Mouse (Mus musculus) MEL-GATA-1-ER (cell line): Measurements from ENCODE around the gene Supt4a.
A peak's percentile ranks its signal among the peaks of the same experiment; 100 is the strongest.

ENCODE experiments used
- DNase-seq: peaks from one replicate; pipeline ENCODE4 v3.0.0-alpha.2; 2012; ENCODE audit warnings: low read depth; ENCODE audit errors: extremely low read depth

Gene Supt4a

DNA sequence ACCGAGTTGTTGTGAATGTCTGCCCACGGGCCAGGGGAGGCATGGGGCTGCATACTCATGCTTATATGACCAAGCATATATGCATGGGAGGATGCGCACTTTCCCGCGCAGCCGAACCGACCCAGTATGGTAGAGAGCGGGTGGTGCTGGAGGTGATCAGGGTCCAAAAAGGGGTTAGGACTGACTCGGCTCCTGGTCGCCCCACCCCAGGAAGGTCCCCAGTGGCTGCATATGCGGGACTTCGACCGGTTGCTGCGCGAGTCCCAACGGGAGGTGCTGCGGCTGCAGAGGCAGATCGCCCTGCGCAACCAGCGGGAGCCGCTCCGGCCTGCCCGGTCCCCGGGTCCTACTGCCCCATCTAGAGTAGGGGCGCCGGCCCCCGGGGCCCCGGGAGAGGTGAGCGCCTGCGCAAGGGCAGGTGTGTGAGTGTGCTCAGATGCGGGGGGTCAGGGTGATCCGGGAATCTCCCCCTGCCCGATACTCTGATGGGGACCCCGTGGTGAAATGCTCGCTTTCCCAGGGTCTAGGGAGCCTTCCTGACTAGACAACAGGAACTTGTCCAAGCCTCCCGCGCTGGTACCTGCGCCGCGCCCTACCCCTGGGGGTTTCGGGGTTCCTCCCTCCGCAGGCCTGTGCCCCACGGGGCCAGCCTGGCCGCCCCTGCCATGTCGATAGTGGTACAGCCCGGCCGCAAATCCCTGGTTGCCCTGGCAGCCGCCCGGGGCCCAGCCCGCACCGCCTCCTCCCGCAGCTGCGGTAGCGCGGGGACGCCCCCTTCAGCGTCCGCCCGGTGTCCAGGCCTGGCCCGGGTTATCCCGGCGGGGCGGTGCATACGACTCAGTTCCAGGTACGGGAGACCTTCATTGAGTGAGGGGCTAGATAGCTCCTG is 26.9 kb downstream of the Supt4a start:
- no peak for DNase-seq

DNA sequence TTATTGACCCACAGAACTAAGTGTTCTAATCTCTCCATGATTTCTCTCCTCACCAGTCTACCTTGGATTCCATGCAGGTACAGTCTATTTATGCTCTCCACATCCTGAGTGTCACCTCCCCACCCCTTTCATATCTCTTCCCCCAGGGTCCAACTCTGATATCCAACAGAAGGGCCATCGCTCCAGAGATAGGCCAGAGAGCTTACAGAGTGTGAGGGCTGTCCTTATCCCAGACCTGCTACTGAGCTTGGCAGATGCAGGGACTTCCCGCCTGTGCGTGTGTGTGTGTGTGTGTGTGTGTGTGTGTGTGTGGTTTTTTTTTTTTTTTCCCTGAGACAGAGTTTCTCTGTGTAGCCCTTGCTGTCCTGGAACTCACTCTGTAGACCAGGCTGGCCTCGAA is 31.4 kb downstream of the Supt4a start:
- DNase-seq: no peak

DNA sequence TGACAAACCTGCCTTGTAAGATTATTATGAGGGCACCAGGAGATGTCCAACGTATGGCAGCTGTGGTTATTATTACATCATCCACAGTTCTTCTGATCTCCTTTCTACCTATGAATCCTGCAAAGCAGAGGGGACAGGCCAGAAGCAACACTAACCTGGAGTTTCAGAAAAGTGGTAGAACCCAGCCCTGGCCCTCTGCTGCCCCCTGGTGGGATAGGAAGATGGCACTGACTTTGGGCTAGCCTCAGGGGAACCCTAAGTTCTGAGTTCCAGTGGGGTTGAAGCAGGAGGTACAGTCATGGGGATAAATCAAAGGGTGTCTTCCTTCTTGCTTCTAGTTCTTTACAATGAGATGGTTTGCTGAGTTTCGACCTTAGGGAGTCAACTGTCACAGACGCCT is 33.6 kb downstream of the Supt4a start:
- no peak for DNase-seq

DNA sequence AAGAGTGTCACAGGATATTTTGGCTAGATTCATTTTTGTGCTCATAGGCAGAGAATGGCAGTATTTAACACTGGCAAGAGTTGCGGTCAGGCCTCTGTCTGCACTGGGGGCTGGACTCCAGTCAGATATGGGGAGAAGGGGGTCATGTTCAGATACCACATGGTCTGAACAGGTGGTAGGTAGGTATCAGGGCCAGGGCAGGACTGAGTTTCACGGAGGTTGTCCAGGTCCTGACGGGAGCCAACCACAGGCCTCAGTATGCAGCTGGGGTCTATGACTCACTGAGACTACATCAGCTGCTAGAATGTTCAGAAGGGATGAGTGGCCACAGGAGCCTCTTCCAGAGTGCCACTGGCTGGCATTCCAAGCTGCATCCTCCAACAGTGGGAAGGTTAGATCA is 35.0 kb downstream of the Supt4a start:
- no peak for DNase-seq

DNA sequence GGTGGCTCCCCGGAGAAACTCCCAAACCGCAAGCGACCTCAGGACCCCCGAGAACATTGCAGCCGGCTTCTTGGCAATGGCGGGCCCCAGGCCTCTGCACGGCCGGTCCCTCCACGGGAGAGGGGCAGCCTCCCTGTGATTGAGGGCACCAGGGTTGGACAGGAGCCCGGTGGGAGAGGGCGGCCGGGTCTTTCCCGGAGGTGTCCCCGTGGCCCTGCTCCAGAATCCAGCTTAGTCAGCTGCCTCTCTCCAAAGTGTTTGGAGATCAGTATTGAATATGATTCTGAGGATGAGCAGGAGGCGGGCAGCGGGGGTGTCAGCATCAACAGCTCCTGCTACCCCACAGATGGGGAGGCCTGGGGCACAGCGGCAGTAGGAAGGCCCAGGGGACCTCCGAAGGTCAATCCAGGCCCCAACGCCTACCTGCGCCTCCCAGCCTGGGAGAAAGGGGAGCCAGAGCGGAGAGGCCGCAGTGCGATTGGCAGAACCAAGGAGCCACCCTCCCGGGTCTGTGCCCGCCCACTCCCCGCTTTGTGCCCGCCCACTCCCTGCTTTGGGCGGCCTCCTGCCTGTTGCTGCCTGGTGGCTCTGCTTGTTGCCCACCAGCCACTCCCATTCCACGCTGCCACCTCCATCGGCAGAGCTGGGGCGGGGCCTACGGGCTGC is 40.9 kb downstream of the Supt4a start:
- no peak for DNase-seq

DNA sequence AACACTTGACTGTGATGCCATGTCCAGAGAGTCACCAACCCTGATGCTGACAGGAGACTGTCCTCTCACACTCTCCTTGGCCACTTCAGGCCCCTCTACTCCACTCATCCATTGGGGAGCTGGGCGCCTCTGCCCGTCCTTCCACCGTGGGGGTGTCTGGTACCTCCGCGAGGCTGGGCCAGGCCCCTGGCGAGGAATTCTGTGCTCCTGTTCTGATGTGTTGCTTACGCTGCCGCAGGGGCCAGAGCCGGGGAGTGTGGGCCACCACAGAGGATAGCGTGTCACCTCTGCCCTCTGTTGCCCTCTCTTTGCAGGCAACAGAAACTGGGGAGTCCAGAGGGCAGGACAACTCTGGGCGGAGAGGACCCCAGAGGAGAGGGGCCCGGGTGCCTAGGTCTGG is 41.6 kb downstream of the Supt4a start:
- DNase-seq: no peak

DNA sequence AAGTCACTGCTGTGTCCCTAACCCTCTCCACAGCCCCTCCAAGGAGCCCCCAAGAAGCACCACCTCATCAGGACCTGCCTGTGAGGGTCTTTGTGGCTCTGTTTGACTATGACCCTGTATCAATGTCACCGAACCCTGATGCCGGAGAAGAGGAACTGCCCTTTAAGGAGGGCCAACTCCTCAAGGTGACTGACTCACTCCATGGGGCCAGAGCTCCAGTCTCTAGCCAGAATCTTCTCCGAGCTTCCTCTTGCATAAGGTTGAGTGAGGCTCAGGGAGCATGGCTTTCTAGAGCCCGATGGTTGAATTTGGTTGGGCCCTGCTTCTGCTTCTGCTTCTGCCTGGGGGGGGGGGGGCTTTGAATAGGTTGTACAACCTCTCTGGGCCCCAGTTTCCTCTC is 42.0 kb downstream of the Supt4a start:
- no peak for DNase-seq

DNA sequence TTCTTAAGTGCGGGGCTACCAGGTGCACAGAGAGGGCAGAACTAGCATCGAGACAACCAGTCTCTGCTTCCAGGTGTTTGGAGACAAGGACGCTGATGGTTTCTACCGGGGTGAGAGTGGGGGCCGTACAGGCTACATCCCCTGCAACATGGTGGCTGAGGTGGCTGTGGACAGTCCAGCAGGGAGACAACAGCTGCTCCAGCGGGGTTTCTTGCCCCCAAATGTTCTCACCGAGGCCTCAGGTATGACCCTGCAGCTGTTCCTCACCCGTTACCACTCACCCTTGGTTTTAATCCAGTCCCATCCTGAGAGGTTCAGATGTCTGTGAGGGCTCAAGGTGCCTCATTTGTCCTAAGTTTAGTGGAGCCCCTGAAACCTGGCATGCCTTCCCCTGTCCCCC is 42.8 kb downstream of the Supt4a start:
- no peak for DNase-seq

- DNase-seq: peak; percentile 66
Observed at GRCm38 (mm10) chr11:87790088-87790487, 52.7 kb downstream of the Supt4a start.
